In genomic region chr3:127130167-127130770, GRCm38 (mm10) we compare ENCODE assay signal across 21 mouse cellular contexts.
DNase-seq lines count a peak whose midpoint lies in the region; ATAC-seq and TF ChIP-seq lines count a peak whose summit lies in the region.
"Had no signal": no experiment of that assay in that cellular context is flagged by ENCODE, and none has a peak within 500 bp of the region (broad histone marks: within the 10 kb centered on the region; RNA-seq: fewer than 3 reads in every experiment).

No protein-coding gene starts in this region.

- H3K27ac ChIP-seq in kidney, embryonic 16.5 days (ENCODE audit: low read length) = no peak overlapping the region
- H3K27ac ChIP-seq in limb, embryonic 13.5 days = no peak overlapping the region
- no peak overlapping the region for H3K27ac ChIP-seq in stomach, postnatal 0 days (replicated peaks)
- H3K27ac ChIP-seq: embryonic facial prominence, embryonic 13.5 days; heart, adult 2 months; hindbrain, embryonic 15.5 days; intestine, embryonic 15.5 days; limb, embryonic 15.5 days; liver, embryonic 15.5 days had no signal

- H3K4me3 ChIP-seq in kidney, embryonic 16.5 days (ENCODE audit: low read length) = no peak overlapping the region
- H3K4me3 ChIP-seq in limb, embryonic 13.5 days = no peak overlapping the region
- H3K4me3 ChIP-seq in stomach, postnatal 0 days (ENCODE audit: low read depth, low read length) = no peak overlapping the region
- H3K4me3 ChIP-seq: embryonic facial prominence, embryonic 13.5 days; heart, adult 2 months; hindbrain, embryonic 15.5 days; intestine, embryonic 15.5 days; limb, embryonic 15.5 days; liver, embryonic 15.5 days; myocyte had no signal

- DNase-seq in kidney, adult 18-20 months = peak; percentile 18
- peak; percentile 51 for DNase-seq in layer of hippocampus, adult 9-11 months
- DNase-seq in layer of hippocampus, adult 9-10 months (ENCODE audit: low spot score) = no peak
- DNase-seq in brain, adult 2 months (ENCODE audit: low read depth, low spot score) = peak; percentile 55
- DNase-seq in stomach, postnatal 0 days (ENCODE audit: low spot score) = no peak
- DNase-seq: adrenal gland, adult 8-10 months; B cell, adult 2 months; cerebellum, postnatal 10 days; gastrocnemius, postnatal 25 days; heart, adult 2 months; heart, postnatal 4 days; midbrain, embryonic 14.5 days; right cerebral cortex, postnatal 4 days had no signal

- no peaks in the 10 kb centered on the region for H3K36me3 ChIP-seq in kidney, embryonic 16.5 days (ENCODE audit: insufficient read depth, low read length)
- no peaks in the 10 kb centered on the region for H3K36me3 ChIP-seq in limb, embryonic 13.5 days
- H3K36me3 ChIP-seq in stomach, postnatal 0 days (ENCODE audit: control insufficient read depth, insufficient read depth, low read length) = no peaks in the 10 kb centered on the region
- H3K36me3 ChIP-seq: embryonic facial prominence, embryonic 13.5 days; hindbrain, embryonic 15.5 days; intestine, embryonic 15.5 days; limb, embryonic 15.5 days; liver, embryonic 15.5 days had no signal

- H3K9ac ChIP-seq in kidney, embryonic 16.5 days (replicated peaks; ENCODE audit: low read length) = no peak overlapping the region
- no peak overlapping the region for H3K9ac ChIP-seq in limb, embryonic 13.5 days
- H3K9ac ChIP-seq in stomach, postnatal 0 days (ENCODE audit: low read length) = no peak overlapping the region
- H3K9ac ChIP-seq: embryonic facial prominence, embryonic 13.5 days; hindbrain, embryonic 15.5 days; intestine, embryonic 15.5 days; limb, embryonic 15.5 days; liver, embryonic 15.5 days had no signal

- TF ChIP-seq EP300 in stomach, postnatal 0 days (optimal IDR thresholded peaks at IDR 0.05) = no peak

- H3K27me3 ChIP-seq in kidney, embryonic 16.5 days (ENCODE audit: insufficient read depth, low read length) = no peaks in the 10 kb centered on the region
- no peaks in the 10 kb centered on the region for H3K27me3 ChIP-seq in limb, embryonic 13.5 days
- H3K27me3 ChIP-seq in stomach, postnatal 0 days (ENCODE audit: control insufficient read depth, insufficient read depth, low read length) = no peaks in the 10 kb centered on the region
- H3K27me3 ChIP-seq: embryonic facial prominence, embryonic 13.5 days; hindbrain, embryonic 15.5 days; intestine, embryonic 15.5 days; limb, embryonic 15.5 days; liver, embryonic 15.5 days had no signal

- peaks cover 5% of the 10 kb centered on the region; the same call in 1 of the 2 replicates for H3K4me1 ChIP-seq in kidney, embryonic 16.5 days (ENCODE audit: insufficient read depth, low read length)
- H3K4me1 ChIP-seq in limb, embryonic 13.5 days = peaks cover 21% of the 10 kb centered on the region
- no peaks in the 10 kb centered on the region for H3K4me1 ChIP-seq in stomach, postnatal 0 days (replicated peaks; ENCODE audit: control insufficient read depth, insufficient read depth)
- H3K4me1 ChIP-seq: embryonic facial prominence, embryonic 13.5 days; limb, embryonic 15.5 days; liver, embryonic 15.5 days had no signal

- no peak for ATAC-seq in kidney, embryonic 16.5 days (ENCODE audit: low FRiP score, low TSS enrichment)
- no peak for ATAC-seq in limb, embryonic 13.5 days (ENCODE audit: low FRiP score, low read depth)
- no peak for ATAC-seq in stomach, postnatal 0 days (ENCODE audit: low FRiP score, low TSS enrichment)

- H3K9me3 ChIP-seq in kidney, embryonic 16.5 days (ENCODE audit: low read length) = no peaks in the 10 kb centered on the region
- no peaks in the 10 kb centered on the region for H3K9me3 ChIP-seq in limb, embryonic 13.5 days
- H3K9me3 ChIP-seq in stomach, postnatal 0 days (ENCODE audit: control insufficient read depth, low read length) = no peaks in the 10 kb centered on the region
- H3K9me3 ChIP-seq: embryonic facial prominence, embryonic 13.5 days; hindbrain, embryonic 15.5 days; intestine, embryonic 15.5 days; limb, embryonic 15.5 days; liver, embryonic 15.5 days had no signal

- no peak overlapping the region for H3K4me2 ChIP-seq in kidney, embryonic 16.5 days (replicated peaks; ENCODE audit: low read depth, low read length)
- 0 out of 2 replicates have a peak overlapping the region, but pooled peaks have one; percentile 16 for H3K4me2 ChIP-seq in limb, embryonic 13.5 days (replicated peaks)
- H3K4me2 ChIP-seq in stomach, postnatal 0 days (replicated peaks; ENCODE audit: low read depth) = no peak overlapping the region
- H3K4me2 ChIP-seq: embryonic facial prominence, embryonic 13.5 days; hindbrain, embryonic 15.5 days; intestine, embryonic 15.5 days; limb, embryonic 15.5 days; liver, embryonic 15.5 days had no signal

- 67% methylated on average over 12 of the region's 12 CpGs for WGBS in kidney, embryonic 16.5 days
- 53% methylated on average over 12 of the region's 12 CpGs for WGBS in limb, embryonic 13.5 days
- WGBS in stomach, postnatal 0 days = 73% methylated on average over 12 of the region's 12 CpGs

- TF ChIP-seq CTCF in stomach, postnatal 0 days (IDR thresholded peaks at IDR 0.05; ENCODE audit: low read depth) = no peak

Comparison
In these comparisons a context has a peak if more than half of its experiments do, and no peak if none do; other contexts are left out.
1. DNase-seq: peak in kidney, adult 18-20 months (single experiment), layer of hippocampus, adult 9-11 months (single experiment) and brain, adult 2 months (single experiment); none in layer of hippocampus, adult 9-10 months (single experiment) and stomach, postnatal 0 days (single experiment).